Mouse (Mus musculus): Measurements from ENCODE around the gene Gper1.

Gene Gper1

DNA sequence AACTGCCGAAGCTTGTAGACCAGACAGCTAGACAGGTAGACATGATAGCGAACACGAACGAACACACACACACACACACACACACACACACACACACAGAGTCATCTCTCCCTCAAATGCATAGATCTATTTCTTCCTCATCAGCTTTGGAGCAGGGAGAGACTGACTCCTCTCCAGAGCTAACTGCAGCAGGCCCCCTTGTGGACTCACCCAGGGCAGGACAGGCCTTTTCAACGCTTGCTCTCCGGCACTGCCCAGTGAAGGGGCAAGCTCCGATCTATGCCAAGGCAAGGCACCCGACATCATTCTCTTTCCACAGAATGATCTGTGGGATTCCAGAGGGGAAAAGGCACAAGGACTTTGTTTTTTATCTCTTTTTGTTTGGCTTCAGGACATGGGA is 22.3 kb downstream of the Gper1 start:
- no peak for DNase-seq (ENCODE audit: low spot score)

DNA sequence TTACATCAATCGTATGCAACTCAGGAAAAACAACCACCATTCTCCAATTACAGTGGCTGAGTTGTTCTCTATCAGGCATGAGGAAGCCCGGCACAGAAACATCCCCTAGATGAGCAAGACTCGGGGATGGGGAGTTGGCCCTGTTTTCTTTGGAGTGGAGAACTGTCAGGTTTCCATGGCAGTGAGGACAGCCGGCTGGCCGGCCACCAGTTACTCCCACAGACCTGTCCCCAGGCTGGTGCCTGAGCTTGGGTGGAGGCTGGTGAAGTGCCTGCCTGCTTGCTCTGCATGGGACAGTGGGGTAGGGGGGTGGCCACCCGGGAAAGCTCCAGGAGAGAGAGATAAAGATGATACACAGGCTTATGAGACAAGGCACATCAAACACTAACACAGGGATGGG is 25.1 kb downstream of the Gper1 start:
- DNase-seq (ENCODE audit: low spot score), result no peak

DNA sequence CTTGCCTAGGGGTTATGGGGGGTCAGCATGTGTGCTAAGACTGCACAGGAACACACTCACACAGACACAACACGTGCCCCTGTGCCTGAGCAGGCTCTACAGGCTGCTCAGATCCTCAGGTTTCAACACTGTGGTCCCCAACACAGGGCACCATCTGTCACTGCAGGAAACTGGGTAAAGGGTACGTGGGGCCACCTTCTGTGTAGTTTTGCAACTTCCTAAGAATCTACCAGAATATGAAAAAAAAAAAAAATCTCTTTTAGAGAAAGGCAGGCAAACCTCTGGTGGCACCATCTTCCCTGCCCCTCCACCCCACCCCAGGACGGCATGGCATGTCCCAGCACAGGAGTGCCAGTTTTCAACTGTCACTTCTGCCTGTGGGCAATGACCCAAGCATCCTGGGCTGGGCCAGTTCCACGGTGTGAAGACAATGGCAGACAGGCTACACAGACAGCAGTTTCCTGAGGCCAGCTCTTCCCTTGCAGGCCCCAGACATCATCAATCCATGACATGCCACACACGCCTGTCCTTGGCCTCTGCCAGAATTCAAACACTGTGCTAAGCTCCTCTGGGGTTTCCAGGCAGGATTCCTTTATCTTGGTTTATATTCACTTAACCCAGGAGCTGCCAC is 26.3 kb downstream of the Gper1 start:
- no peak for DNase-seq (ENCODE audit: low spot score)

GRCm38 (mm10) chr5:139449926-139450325 is 27.0 kb downstream of the Gper1 start:
- DNase-seq (ENCODE audit: low spot score), result no peak

DNA sequence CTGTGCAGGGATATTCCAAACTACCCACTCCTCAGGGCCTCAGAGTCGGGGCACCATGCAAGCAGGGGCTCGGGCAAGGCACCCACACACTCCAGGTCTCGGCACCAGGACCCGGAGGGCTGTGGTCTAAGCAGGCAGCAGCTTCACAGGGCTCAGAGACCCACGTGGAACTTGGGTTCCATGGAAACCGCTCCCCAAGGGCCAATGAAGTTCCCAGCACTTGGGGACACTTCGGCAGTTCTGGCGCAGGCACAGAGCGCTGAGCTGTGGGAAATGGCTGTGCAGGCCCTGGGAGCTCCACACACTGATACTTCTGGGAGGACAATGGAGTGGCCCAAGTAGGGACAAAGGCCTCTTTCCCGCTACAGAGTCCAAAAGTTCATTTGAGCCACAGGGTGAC is 30.1 kb downstream of the Gper1 start:
- DNase-seq (ENCODE audit: low spot score), result no peak

- DNase-seq (ENCODE audit: low spot score), result no peak
These were observed 32.2 kb downstream of the Gper1 start for GRCm38 (mm10) chr5:139455166-139455565.

GRCm38 (mm10) chr5:139457241-139457640 is 34.3 kb downstream of the Gper1 start:
- DNase-seq (ENCODE audit: low spot score), result no peak

DNA sequence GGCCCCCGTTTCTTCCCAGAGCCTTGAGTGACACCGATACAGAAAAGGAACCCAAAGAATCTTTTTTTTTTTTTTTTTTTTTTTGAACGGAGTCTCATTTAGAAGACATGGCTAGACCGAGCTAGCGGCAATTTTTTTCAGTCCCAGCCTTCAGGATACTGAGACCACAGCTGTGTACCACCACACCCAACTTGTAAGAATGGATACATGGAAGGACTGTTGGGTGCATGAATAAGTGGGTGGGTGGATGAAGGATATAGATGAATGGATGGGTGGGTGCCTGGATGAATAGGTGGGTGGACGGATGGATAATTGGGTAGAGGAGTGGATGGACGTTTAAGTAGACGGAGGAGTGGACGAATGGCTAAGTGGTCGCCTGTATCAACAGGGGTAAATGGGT is 37.0 kb downstream of the Gper1 start:
- DNase-seq (ENCODE audit: low spot score), result no peak

- peak; percentile 99 for DNase-seq (ENCODE audit: low spot score)
These were observed 37.6 kb downstream of the Gper1 start, which contains the start of gene 3110082I17Rik for GRCm38 (mm10) chr5:139460384-139461067. Gene 3110082I17Rik, minus strand, starts transcription at chr5:139460527.

GRCm38 (mm10) chr5:139464874-139465273 is 41.9 kb downstream of the Gper1 start:
- DNase-seq (ENCODE audit: low spot score), result no peak

DNA sequence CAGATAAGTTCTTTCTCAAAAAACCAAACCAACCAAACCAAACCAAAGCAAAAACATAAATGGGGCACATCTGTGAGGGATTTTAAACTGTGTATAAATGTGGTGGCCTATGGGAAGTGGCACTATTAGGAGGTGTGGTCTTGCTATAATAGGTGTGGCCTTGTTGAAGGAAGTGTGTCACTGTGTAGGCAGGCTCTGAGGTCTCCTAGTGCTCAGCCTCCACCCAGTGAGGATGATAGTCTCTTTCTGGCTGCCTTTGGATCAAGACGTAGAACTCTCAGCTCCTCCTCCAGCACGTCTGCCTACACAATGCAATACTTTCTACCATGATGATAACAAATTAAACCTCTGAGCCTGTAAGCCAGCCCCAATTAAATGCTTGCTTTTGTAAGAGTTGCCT is 43.4 kb downstream of the Gper1 start:
- no peak for DNase-seq (ENCODE audit: low spot score)

- DNase-seq (ENCODE audit: low spot score), result no peak
These were observed 43.9 kb downstream of the Gper1 start for GRCm38 (mm10) chr5:139466801-139467200.

DNA sequence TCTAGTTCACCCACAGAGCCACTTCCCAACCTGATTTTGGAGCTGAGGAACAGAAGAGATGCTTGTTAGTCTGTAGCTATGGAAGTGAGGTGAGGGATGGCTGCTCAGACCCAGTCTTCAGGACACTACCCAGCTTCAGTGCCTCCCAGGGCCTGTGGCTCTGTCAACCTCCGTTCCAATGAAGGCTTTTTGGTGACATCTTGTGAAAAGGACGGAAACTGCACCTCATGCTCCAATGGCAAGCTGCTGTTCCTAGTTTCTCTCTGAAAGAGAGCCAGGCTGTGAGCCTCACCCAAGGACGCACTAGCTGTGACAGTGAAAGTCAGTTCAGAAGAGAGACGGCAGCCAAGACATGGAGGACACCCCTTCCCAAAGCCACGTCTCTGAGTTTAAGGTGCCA is 45.0 kb downstream of the Gper1 start:
- DNase-seq (ENCODE audit: low spot score), result no peak

DNA sequence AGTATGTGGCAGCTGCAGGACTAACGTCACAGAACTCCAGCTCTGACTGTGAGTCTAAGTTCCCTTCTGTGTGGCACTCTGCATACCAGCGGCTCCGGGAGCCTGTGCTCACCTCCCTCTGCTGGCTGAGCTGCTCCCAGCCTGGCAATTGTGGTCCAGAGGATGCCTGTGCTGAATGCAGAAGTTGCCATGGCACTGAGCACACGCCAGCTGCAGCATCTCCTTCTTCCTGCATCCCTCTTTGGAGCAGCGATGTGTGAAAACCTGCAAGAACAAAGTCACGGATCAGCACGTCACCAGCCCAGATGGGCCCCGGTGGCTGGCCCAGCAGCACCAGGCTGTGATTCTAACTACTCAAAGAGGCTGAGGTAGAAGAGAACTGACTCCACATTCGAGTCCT is 51.8 kb downstream of the Gper1 start:
- DNase-seq (ENCODE audit: low spot score), result no peak

Data from ovary, postnatal 10 days (tissue).